Mouse (Mus musculus) megakaryocyte, adult 5-6 weeks (primary cell): ENCODE measurements around the gene Gm17571. TPM values are rescaled to one million over a fixed set of nuclear protein-coding genes. Genes with fewer than 3 reads are reported as not detected.

Experiments used
- ATAC-seq: 2 replicates; pipeline ENCODE4 v1.8.0; 2016; ENCODE audit warnings: mild to moderate bottlenecking, inconsistent platforms; ENCODE audit not compliant: poor library complexity, severe bottlenecking
- total RNA-seq, 2 experiments: library from RNA; stranded (forward) in 1 of 2; stranded (reverse) in 1 of 2; fragments of 153-499, 151-499 nt in 1 of 2; fragments of 221-1000, 200-1000 nt in 1 of 2; gene quantifications; 2 replicates each; pipeline versions ENCODE4 v1.2.3 to v1.2.4; 2015 to 2017

Gm17571 gene
- total RNA-seq (2015): not detected in 2 replicates
- not detected in 2 replicates for total RNA-seq (2017)

GRCm38 (mm10) chr9:13446703-13447285, at the start of gene Gm17571:
TSS of gene Gm17571 (minus strand) at chr9:13446753.
- no peak for ATAC-seq

- no peak for ATAC-seq
Measured at GRCm38 (mm10) chr9:13495530-13495929, 49.0 kb upstream of the Gm17571 start.

GRCm38 (mm10) chr9:13493746-13494145, 47.2 kb upstream of the Gm17571 start:
- no peak for ATAC-seq

- ATAC-seq: peak; percentile 56
Measured at GRCm38 (mm10) chr9:13492807-13493206, 46.3 kb upstream of the Gm17571 start.

DNA sequence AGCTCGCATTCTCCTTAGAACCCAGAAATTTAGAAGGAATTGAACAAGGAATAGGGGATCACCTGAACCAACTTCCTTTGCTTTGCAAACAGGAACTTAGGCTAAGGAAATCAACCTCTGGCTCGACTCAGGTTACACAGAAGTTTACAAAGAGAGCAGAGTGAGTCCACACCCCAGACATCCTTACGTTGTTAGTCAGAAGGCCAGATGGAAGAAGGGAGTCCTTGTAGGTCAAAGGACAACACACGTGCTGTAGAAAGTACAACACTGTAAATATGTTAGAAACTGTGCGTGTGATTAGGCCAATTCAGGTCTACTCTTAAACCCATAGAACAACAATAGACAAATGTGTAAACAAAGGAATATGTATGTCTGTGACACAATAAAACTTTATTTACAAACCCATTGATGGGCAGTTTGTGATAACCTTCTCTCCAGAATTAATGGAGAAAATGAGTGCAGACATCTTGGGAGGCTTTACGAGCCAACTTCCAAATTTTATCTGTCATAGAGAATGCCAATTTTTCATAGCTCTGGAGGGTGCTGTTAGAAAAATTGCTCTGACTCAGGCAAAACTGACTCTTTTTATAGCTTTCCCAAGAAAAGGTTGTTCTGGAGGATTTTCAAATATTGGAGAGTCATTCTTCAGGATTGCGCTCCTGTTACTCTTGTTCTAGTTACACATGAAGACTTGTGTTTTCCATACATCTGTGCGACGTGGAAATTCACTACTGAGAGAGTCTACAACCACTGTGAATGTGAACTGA, 45.5 kb upstream of the Gm17571 start:
- no peak for ATAC-seq

- ATAC-seq: no peak
Measured at GRCm38 (mm10) chr9:13491107-13491506, 44.6 kb upstream of the Gm17571 start.

GRCm38 (mm10) chr9:13485914-13486313, 39.4 kb upstream of the Gm17571 start:
- no peak for ATAC-seq

GRCm38 (mm10) chr9:13484267-13485240, 38.0 kb upstream of the Gm17571 start:
- peak; percentile 66 for ATAC-seq

DNA sequence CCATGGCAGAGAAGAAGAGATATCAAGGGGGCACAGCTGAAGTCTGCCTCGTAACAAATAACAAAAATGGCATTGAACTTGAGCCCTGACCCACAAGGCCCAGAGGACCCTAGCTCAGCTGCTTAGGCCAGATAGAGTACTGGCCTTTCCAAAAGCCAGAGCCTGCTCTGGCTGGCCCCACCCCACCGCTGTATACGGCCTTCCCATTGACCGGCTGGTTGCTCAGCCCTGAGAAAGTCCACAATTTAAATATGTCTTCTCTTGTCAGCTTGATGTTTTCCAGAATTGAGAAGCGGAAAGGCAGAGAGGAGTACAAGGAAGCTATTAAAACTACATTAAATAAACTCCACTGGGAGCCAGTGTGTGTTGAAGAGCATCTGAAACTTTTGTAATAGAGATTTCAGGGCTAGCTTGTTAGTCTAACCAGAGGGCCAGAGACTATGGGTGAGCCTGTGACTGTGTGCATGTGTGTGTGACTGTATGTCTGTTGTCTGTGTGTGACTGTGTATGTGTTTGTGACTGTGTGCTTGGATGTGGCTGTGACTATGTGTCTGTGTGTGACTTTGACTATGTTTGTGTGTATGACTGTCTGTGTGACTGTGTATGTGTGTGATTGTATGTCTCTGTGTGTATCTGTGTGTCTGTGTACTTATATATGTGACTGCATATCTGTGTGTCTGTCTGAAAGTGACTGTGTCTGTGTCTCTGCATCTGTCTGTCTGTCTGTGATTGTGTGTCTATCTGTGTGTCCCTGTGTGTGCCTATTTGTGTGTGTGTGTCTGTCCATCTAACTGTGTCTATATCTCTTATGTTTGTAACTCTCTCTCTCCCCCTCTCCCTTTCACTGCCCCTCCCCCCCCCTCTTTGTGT, 36.9 kb upstream of the Gm17571 start:
- no peak for ATAC-seq

DNA sequence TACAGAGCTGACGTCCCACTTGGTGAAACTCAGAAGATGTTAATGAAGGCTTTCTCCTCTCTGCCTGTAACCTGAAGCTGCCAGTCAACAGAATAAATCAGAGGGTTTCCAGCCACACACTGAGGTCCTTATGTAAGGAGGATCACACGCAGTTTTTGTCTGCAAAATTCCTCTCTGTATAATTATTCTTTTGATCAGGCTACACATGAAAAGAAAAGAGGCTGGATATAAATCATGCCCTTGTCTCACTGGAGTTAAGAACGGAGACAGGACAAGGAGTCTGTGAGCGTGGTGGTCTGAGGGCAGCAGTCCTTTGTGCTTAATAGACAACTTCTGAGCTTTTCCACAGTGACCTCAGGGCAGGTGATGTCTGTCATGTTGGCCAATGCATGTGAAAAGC, 32.7 kb upstream of the Gm17571 start:
- ATAC-seq: no peak

DNA sequence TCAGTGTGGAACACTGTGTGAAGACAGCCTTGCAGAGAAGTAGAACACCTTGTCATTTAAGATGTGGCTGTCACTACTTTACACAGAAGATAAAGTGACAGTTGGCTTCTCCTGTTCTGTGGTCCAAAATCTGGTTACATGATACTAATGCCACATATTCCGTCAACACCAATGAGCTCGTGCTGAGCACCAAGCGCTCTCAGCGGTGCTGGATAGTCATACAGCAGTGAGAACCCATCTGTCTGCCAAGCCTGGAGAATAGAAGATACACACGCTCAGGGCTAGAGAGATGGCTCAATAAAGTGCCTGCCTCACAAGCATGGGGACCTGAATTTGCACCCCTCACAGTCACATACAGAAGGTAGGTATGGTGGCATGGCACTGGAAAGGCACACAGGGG, 28.4 kb upstream of the Gm17571 start:
- no peak for ATAC-seq

- peak; percentile 20; the same call in 1 of the 2 replicates for ATAC-seq
Measured at GRCm38 (mm10) chr9:13470013-13470412, 23.5 kb upstream of the Gm17571 start.

- no peak for ATAC-seq
Measured at GRCm38 (mm10) chr9:13468778-13469177, 22.2 kb upstream of the Gm17571 start.

DNA sequence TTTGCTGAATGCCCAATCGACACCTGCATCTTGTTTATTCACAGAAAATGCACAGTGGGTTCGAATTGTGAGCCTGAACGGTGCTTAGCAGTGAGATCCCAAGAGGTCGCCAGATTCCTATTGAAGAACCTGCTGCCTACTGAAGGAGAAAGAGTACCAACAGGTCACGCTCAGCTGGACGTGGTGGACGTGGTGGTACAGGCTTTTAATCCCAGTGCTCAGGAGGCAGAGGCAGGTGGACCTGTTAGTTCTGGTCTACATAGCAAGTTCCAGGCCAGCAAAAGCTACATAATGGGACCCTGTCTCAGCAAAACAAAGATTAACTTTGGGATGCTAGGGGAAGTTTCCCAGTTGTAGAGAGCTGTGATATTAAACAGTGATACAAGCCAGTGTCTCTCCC, 21.2 kb upstream of the Gm17571 start:
- ATAC-seq: no peak

DNA sequence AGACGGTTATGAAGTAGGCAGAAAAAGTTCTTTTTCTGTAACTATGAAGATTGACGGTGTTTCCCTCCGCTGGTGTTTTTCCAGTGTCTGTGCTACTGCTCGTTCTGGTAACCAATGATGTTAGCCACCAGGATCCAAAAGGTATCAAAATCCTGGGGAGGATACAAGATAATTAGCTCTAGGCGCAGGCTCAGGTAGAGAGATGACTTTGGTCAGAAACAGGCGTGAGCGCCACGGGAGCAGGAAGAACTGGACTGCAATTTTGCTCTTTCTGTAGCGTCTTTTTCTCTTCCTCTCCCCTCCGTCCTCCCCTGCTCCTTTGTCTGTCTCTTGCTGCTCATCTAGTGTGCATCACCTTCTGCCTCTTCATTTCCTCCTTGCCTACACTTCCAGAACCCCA, 20.3 kb upstream of the Gm17571 start:
- peak; percentile 36 for ATAC-seq

GRCm38 (mm10) chr9:13466351-13466750, 19.8 kb upstream of the Gm17571 start:
- ATAC-seq: peak; percentile 89

- no peak for ATAC-seq
Measured at GRCm38 (mm10) chr9:13465358-13466020, 18.9 kb upstream of the Gm17571 start.

GRCm38 (mm10) chr9:13460926-13461325, 14.4 kb upstream of the Gm17571 start:
- no peak for ATAC-seq

GRCm38 (mm10) chr9:13460012-13460411, 13.5 kb upstream of the Gm17571 start:
- no peak for ATAC-seq

DNA sequence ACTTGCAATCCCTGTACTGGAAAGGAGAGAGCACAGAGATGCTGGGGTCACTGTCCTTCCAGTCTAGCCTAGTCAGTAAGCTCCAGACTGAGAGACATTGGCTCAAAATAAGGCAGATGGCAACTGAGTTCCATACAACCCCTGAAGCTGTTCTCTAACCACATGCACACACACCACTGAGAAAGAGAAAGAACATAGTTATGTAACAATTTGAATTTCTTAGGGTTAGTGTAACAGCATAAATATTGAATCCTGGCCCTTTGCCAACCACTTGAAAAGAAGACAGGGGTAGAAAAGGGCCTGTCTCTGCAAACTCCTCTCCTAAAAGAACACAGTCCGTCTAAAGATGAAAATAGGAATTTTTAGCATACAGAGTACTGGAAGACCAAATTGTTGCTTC, 12.8 kb upstream of the Gm17571 start:
- no peak for ATAC-seq
